Mouse (Mus musculus) adipocyte (in vitro differentiated cells): Measurements from ENCODE around the gene Cpm.
"Not testable (repeated sequence)": the region's sequence is repeated elsewhere in the genome, so short reads cannot be mapped to it uniquely, and the experiment has no call there.

ENCODE experiments used
- DNase-seq: peaks from one replicate; pipeline ENCODE4 v3.0.0-alpha.2; 2016; ENCODE audit warnings: low spot score

Cpm gene

GRCm38 (mm10) chr10:117724136-117724718 lies 94.9 kb downstream of the Cpm start:
- peak; percentile 98 for DNase-seq

GRCm38 (mm10) chr10:117724804-117725361 lies 95.6 kb downstream of the Cpm start:
- peak; percentile 98 for DNase-seq

GRCm38 (mm10) chr10:117725671-117726070 lies 96.4 kb downstream of the Cpm start:
- DNase-seq = peak; percentile 97

- peak; percentile 98 for DNase-seq
Observed at GRCm38 (mm10) chr10:117726350-117726749, 97.0 kb downstream of the Cpm start.

GRCm38 (mm10) chr10:117726888-117727385 lies 97.6 kb downstream of the Cpm start:
- DNase-seq = no peak

GRCm38 (mm10) chr10:117727518-117728110 lies 98.3 kb downstream of the Cpm start:
- peak; percentile 97 for DNase-seq

- DNase-seq = peak; percentile 98
Observed at GRCm38 (mm10) chr10:117728574-117728973, 99.3 kb downstream of the Cpm start.

GRCm38 (mm10) chr10:117729139-117729814 lies 100.0 kb downstream of the Cpm start:
- DNase-seq = peak; percentile 99

GRCm38 (mm10) chr10:117730140-117730539 lies 100.8 kb downstream of the Cpm start:
- peak; percentile 98 for DNase-seq

GRCm38 (mm10) chr10:117730637-117731203 lies 101.4 kb downstream of the Cpm start:
- DNase-seq = peak; percentile 98

- DNase-seq = peak; percentile 98
Observed at GRCm38 (mm10) chr10:117731244-117732101, 102.2 kb downstream of the Cpm start.

- peak; percentile 98 for DNase-seq
Observed at GRCm38 (mm10) chr10:117732184-117732583, 102.9 kb downstream of the Cpm start.

GRCm38 (mm10) chr10:117732962-117733592 lies 103.8 kb downstream of the Cpm start:
- no peak for DNase-seq

- not testable (repeated sequence) for DNase-seq
Observed at GRCm38 (mm10) chr10:117733626-117734025, 104.3 kb downstream of the Cpm start.

GRCm38 (mm10) chr10:117734104-117734852 lies 105.0 kb downstream of the Cpm start:
- DNase-seq = peak; percentile 97

- DNase-seq = peak; percentile 96
Observed at GRCm38 (mm10) chr10:117735396-117735795, 106.1 kb downstream of the Cpm start.

- no peak for DNase-seq
Observed at GRCm38 (mm10) chr10:117736573-117736972, 107.3 kb downstream of the Cpm start.
